Mouse (Mus musculus): Measurements from ENCODE around the gene Dysf. TPM values are rescaled to one million over a fixed set of nuclear protein-coding genes. Genes with fewer than 3 reads are reported as not detected.

The Dysf gene
- polyA plus RNA-seq, 1 experiment: 1.7 TPM

GRCm38 (mm10) chr6:84229739-84230138, 221.3 kb downstream of the Dysf start:
- Histone ChIP-seq H3K4me3 (ENCODE audit: control insufficient read depth, low read depth, low read length) (no peak overlapping the region), H3K36me3 (ENCODE audit: control insufficient read depth, insufficient read depth, low read length) (no peaks in the 10 kb centered on the region), H3K27me3 (ENCODE audit: control insufficient read depth, insufficient read depth, low read length) (no peaks in the 10 kb centered on the region), H3K4me1 (ENCODE audit: control insufficient read depth, insufficient read depth, low read length) (no peaks in the 10 kb centered on the region; the same call in 1 of the 2 replicates), H3K27ac (ENCODE audit: control insufficient read depth, insufficient read depth, low read depth, low read length) (no peak overlapping the region)
- TF ChIP-seq POLR2A (IDR thresholded peaks at IDR 0.05; ENCODE audit: control insufficient read depth, low read depth, low read length) (no peak), CTCF (IDR thresholded peaks at IDR 0.05; ENCODE audit: control insufficient read depth, insufficient read depth, insufficient replicate concordance, low read depth, low read length) (no peak)

DNA sequence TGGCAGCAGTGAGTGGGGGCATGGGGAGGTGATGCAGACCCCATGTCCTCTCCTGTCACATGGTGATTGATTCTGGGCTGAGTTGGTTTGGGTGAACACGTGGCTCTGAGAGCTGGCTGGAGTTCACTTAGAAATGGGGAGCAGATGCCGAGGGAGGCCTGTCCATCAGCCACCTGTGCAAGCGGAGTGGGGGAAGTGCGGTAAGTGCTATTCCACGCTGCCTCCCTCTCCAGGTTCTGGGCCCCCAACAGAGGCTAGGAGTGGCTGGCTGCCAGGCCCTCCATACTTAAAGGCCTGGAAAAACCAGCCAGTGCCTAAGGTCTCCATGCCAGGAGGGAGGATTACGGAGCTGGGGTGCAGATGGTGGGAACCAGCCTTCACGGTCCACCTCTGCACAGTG, 222.7 kb downstream of the Dysf start:
- Histone ChIP-seq H3K27me3 (ENCODE audit: control insufficient read depth, insufficient read depth, low read length) (no peaks in the 10 kb centered on the region), H3K27ac (ENCODE audit: control insufficient read depth, insufficient read depth, low read depth, low read length) (no peak overlapping the region), H3K36me3 (ENCODE audit: control insufficient read depth, insufficient read depth, low read length) (no peaks in the 10 kb centered on the region), H3K4me3 (ENCODE audit: control insufficient read depth, low read depth, low read length) (no peak overlapping the region), H3K4me1 (ENCODE audit: control insufficient read depth, insufficient read depth, low read length) (no peaks in the 10 kb centered on the region; the same call in 1 of the 2 replicates)
- TF ChIP-seq CTCF (IDR thresholded peaks at IDR 0.05; ENCODE audit: control insufficient read depth, insufficient read depth, insufficient replicate concordance, low read depth, low read length) (no peak), POLR2A (IDR thresholded peaks at IDR 0.05; ENCODE audit: control insufficient read depth, low read depth, low read length) (no peak)

GRCm38 (mm10) chr6:84232063-84232760, 223.8 kb downstream of the Dysf start:
- H3K4me1 ChIP-seq (ENCODE audit: control insufficient read depth, insufficient read depth, low read length): no peaks in the 10 kb centered on the region; the same call in 1 of the 2 replicates
- no peak overlapping the region for H3K4me3 ChIP-seq (ENCODE audit: control insufficient read depth, low read depth, low read length)
- no peak overlapping the region for H3K27ac ChIP-seq (ENCODE audit: control insufficient read depth, insufficient read depth, low read depth, low read length)
- H3K36me3 ChIP-seq (ENCODE audit: control insufficient read depth, insufficient read depth, low read length): no peaks in the 10 kb centered on the region
- TF ChIP-seq CTCF (IDR thresholded peaks at IDR 0.05; ENCODE audit: control insufficient read depth, insufficient read depth, insufficient replicate concordance, low read depth, low read length): no peak
- TF ChIP-seq POLR2A (IDR thresholded peaks at IDR 0.05; ENCODE audit: control insufficient read depth, low read depth, low read length): no peak
- H3K27me3 ChIP-seq (ENCODE audit: control insufficient read depth, insufficient read depth, low read length): no peaks in the 10 kb centered on the region

- no peaks in the 10 kb centered on the region; the same call in 1 of the 2 replicates for H3K4me1 ChIP-seq (ENCODE audit: control insufficient read depth, insufficient read depth, low read length)
Observed at GRCm38 (mm10) chr6:84233783-84234182, 225.4 kb downstream of the Dysf start.

DNA sequence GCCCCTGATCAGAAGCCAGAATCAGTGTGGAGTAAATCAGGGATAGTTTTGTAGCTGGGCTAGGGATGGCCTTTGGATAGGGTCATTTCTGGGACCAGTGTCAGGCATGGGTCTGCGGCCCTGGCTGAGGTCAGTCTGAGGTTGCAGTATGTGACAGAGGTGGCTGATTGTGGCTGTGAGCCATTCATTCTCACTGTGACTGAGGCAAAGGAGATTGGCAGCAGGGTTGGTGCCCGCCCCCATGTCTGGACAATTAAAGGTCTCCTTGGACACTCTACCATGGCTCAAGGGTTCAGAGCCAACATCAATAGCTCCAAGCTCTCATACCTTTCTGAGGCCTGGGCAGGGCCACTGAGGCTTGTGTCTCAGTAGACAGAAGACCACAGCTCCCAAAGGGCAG, 227.0 kb downstream of the Dysf start:
- TF ChIP-seq CTCF (IDR thresholded peaks at IDR 0.05; ENCODE audit: control insufficient read depth, insufficient read depth, insufficient replicate concordance, low read depth, low read length) (no peak), POLR2A (IDR thresholded peaks at IDR 0.05; ENCODE audit: control insufficient read depth, low read depth, low read length) (no peak)
- H3K4me3 ChIP-seq (ENCODE audit: control insufficient read depth, low read depth, low read length): no peak overlapping the region
- H3K36me3 ChIP-seq (ENCODE audit: control insufficient read depth, insufficient read depth, low read length): no peaks in the 10 kb centered on the region
- no peaks in the 10 kb centered on the region; the same call in 1 of the 2 replicates for H3K4me1 ChIP-seq (ENCODE audit: control insufficient read depth, insufficient read depth, low read length)
- H3K27me3 ChIP-seq (ENCODE audit: control insufficient read depth, insufficient read depth, low read length): no peaks in the 10 kb centered on the region
- H3K27ac ChIP-seq (ENCODE audit: control insufficient read depth, insufficient read depth, low read depth, low read length): no peak overlapping the region

More at GRCm38 (mm10) chr6:84233783-84234182, 225.4 kb downstream of the Dysf start:
- Histone ChIP-seq H3K36me3 (ENCODE audit: control insufficient read depth, insufficient read depth, low read length) (no peaks in the 10 kb centered on the region), H3K27me3 (ENCODE audit: control insufficient read depth, insufficient read depth, low read length) (no peaks in the 10 kb centered on the region), H3K4me3 (ENCODE audit: control insufficient read depth, low read depth, low read length) (no peak overlapping the region), H3K27ac (ENCODE audit: control insufficient read depth, insufficient read depth, low read depth, low read length) (no peak overlapping the region)
- TF ChIP-seq POLR2A (IDR thresholded peaks at IDR 0.05; ENCODE audit: control insufficient read depth, low read depth, low read length) (no peak), CTCF (IDR thresholded peaks at IDR 0.05; ENCODE audit: control insufficient read depth, insufficient read depth, insufficient replicate concordance, low read depth, low read length) (no peak)

DNA sequence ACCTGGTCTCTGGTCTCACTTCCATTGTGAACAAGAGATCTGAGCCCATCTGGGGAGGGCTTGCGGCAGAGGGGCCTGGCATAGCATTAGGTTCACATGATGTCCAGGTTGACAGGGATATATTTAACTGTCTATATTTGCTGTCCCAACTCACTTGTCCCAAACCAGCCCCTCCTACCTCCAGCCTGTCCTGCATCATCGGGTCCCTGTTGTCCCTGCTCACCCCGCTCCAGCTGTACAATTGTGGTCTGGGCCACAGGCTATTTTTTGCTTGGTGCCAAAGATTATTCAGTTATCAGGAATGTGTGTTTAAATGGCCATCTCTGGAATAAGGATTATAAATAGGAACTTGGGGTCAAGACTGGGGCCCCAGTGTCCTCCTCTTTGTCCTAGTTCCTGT, 235.0 kb downstream of the Dysf start:
- no peaks in the 10 kb centered on the region for H3K27me3 ChIP-seq (ENCODE audit: control insufficient read depth, insufficient read depth, low read length)
- no peaks in the 10 kb centered on the region for H3K36me3 ChIP-seq (ENCODE audit: control insufficient read depth, insufficient read depth, low read length)
- TF ChIP-seq CTCF (IDR thresholded peaks at IDR 0.05; ENCODE audit: control insufficient read depth, insufficient read depth, insufficient replicate concordance, low read depth, low read length) (no peak), POLR2A (IDR thresholded peaks at IDR 0.05; ENCODE audit: control insufficient read depth, low read depth, low read length) (no peak)
- H3K27ac ChIP-seq (ENCODE audit: control insufficient read depth, insufficient read depth, low read depth, low read length): no peak overlapping the region
- no peak overlapping the region for H3K4me3 ChIP-seq (ENCODE audit: control insufficient read depth, low read depth, low read length)
- no peaks in the 10 kb centered on the region for H3K4me1 ChIP-seq (ENCODE audit: control insufficient read depth, insufficient read depth, low read length)

- Histone ChIP-seq H3K27ac (ENCODE audit: control insufficient read depth, insufficient read depth, low read depth, low read length) (no peak overlapping the region), H3K4me3 (ENCODE audit: control insufficient read depth, low read depth, low read length) (no peak overlapping the region), H3K27me3 (ENCODE audit: control insufficient read depth, insufficient read depth, low read length) (no peaks in the 10 kb centered on the region), H3K36me3 (ENCODE audit: control insufficient read depth, insufficient read depth, low read length) (no peaks in the 10 kb centered on the region), H3K4me1 (ENCODE audit: control insufficient read depth, insufficient read depth, low read length) (no peaks in the 10 kb centered on the region)
- TF ChIP-seq POLR2A (IDR thresholded peaks at IDR 0.05; ENCODE audit: control insufficient read depth, low read depth, low read length) (no peak), CTCF (IDR thresholded peaks at IDR 0.05; ENCODE audit: control insufficient read depth, insufficient read depth, insufficient replicate concordance, low read depth, low read length) (no peak)
Observed at GRCm38 (mm10) chr6:84246101-84246760, 237.8 kb downstream of the Dysf start.
